Mouse (Mus musculus): Measurements from ENCODE around the gene Srsy. TPM values are rescaled to one million over a fixed set of nuclear protein-coding genes. Genes with fewer than 3 reads are reported as not detected.

The Srsy gene
- polyA plus RNA-seq (2012; fragmentation: generic; extraction: Trizol) = not detected

GRCm38 (mm10) chrY:17937230-17937629 lies at the start of gene Srsy:
TSS of gene Srsy (minus strand) at chrY:17937330.

Other genes with a start within 250 kb of the Srsy start
- gene Gm21904, start 91.1 kb downstream of the Srsy start, polyA plus RNA-seq (2012; fragmentation: generic; extraction: Trizol) = not detected
- gene Gm20772, start 62.6 kb downstream of the Srsy start, polyA plus RNA-seq (2012; fragmentation: generic; extraction: Trizol) = not detected
- gene Gm20831, start 62.6 kb downstream of the Srsy start, polyA plus RNA-seq (2012; fragmentation: generic; extraction: Trizol) = not detected
- gene Gm21764, start 124.5 kb upstream of the Srsy start, polyA plus RNA-seq (2012; fragmentation: generic; extraction: Trizol) = not detected
- gene Ssty1, start 151.8 kb upstream of the Srsy start, polyA plus RNA-seq (2012; fragmentation: generic; extraction: Trizol) = not detected

Measured in C3H10T1/2 (cell line).